Mouse (Mus musculus) urinary bladder, postnatal 14 days (tissue): ENCODE measurements at regions not wholly inside any gene's neighbourhood (a gene's known extent, or its start where the extent isn't known, plus 50 kb on each side); places are given as distances from the start of the nearest gene placed in this dataset.
A peak's percentile ranks its signal among the peaks of the same experiment; 100 is the strongest.

ENCODE experiments used
- DNase-seq: peaks from one replicate; pipeline ENCODE4 v3.0.0; 2021; ENCODE audit warnings: low spot score

DNA sequence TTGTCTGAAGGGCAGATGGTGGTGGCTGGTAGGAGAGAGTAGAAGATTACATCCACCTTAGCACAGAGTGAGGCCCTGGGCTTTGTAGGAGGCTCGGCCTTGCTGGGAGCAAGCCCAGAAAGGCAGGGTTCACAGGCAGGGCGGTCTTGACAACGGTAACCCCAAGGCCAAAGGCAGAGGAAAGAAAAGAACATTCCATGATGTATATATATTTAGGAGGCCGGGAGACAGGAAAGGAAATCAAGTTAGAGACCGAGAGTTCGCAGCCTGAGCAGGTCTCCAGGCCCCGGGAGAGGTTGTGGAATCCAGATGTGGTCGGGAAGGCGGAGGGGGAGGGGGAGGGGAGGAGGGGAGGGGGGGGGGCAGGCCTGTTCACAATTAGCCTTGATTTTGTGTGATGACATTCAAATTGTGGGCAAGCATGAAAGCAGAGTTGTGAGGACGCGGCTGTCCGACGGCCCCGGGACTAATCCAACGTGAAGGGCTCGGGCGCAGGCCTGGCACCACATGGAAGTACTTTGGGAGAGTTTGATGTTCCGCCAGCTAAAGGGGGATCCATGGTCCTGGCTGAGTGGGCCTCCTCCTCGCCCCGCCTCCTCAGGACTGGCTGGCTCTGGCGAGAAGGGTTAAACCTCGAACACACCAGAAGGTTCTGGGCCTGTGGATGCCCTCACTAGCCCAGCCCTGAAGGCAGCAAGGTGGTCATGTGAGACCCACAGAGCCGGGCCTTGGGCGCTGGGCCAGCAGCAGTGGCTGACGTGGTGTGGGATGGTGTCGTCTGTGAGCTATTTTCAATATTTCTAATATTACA is 131.8 kb upstream of the Gm26897 start:
- DNase-seq: peak; percentile 29

DNA sequence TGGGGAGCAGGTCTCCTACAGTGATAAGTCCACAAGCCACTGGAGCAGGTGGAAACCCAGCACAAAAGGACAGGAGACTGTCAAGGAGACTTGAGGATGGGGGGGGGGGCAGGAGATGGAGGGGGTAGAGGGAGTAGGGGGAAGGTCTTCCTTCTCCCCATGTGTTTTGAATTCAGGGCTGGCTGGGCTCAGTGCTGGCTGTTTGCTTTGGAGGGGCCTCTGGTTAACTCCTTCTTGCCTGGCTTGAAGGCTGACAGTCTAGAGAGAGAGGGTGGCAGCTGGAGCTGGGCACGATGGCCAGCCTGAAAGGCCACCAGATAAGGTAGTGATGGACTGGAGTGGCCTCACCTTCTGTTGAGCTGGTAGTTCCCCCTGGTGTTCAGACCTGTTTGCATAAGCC is 120.0 kb upstream of the Gm26897 start:
- DNase-seq: no peak

DNA sequence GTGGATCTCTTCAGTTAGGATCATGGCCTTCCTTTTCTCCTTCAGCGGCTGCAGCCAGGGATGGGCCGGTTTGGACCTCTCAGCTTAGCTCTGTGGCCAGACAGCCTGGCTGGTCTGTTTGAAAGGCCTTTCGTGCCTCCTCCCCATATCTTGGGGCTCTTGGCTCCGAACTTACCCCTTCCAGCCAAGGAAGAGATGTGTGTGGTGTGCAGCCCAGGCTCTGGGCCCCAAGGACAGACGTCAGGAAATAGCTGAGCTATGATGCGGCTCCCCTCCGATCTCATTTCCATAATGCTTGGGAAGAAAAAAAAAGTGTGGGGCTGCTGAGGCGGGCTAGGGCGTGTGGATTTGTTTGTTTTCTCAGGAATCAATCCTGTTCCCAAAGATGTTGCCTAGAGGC is 113.8 kb upstream of the Gm26897 start:
- DNase-seq: peak; percentile 76

DNA sequence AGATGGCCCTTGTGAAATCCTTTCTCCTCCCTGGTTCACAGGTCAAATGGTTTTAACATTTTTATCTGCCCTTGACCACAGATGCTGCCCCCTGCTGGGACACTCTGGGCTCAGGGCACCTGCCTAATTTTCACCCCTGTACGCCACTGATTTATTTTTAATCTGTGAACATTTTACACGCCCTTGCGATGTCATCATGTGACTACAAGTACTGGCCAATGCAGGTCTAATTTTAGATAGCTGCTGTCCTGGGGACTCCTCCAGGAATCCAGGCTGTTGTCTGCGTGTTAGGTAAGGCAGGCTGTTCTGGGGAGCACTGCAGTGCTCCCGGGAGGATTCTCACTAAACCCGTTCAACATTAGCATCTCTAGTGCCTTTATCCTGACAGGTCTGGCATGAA is 113.1 kb upstream of the Gm26897 start:
- no peak for DNase-seq

DNA sequence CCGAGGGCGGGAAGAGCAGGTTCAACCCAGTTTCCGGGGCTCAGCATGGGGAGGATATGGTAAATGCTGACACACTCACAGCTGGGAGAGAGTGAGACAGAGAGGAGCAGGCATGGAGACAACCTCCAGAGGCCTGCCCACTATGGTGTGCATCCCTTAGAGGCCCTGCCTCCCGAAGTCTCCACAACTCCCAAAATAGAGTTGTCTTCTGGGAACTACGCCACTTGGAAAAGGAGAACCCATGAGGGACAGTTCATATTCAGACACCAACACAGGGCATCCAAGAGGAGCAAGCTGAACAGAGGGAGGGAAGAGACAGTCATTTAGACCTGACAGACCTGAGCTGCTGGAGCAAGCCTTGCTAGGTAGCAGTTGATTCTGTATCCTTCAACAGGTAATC is 111.2 kb upstream of the Gm26897 start:
- no peak for DNase-seq

DNA sequence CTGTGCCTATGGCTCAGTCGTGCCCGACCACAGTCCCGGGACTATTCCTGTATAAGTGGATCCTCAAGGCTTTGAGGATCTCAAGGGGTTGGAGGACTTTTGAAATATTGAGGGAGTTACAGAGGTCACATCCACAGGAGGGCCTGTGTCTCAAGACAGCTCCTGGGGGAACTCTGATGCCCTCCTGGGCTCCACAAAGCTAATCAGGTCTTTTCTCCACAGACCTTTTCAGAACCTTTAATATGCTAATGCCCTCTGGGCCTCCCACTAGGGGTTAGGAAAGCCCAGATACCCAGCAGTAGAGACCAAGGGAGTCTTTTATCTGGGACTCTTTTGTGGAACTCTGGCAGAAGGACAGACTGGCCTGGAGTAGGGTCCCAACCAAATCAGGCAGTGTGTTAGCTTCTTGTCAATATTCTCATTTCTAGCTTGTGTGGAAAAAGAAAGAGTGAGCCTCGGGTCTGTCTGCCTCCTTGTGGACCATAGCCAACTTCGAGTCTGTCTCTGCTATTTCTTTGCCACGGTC is 107.4 kb upstream of the Gm26897 start:
- DNase-seq: no peak

DNA sequence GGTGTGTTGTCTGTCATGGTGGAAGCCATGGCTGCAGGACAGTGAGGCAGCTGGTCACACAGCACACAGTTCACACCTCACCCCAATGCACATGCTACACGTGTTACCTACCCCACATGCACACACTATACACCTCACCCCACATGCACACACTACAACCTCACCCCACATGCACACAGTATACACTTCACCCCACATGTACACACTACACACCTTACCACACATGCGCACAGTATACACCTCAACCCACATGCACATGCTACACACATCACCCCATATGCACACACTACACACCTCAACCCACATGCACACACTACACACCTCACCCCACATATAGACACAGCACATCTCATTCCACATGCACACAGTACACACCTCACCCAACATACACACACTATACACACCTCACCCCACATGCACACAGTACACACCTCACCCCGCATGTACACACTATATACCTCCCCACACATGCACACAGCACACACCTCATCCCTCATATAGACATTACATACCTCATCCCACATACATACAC is 103.3 kb upstream of the Gm26897 start:
- DNase-seq: no peak

DNA sequence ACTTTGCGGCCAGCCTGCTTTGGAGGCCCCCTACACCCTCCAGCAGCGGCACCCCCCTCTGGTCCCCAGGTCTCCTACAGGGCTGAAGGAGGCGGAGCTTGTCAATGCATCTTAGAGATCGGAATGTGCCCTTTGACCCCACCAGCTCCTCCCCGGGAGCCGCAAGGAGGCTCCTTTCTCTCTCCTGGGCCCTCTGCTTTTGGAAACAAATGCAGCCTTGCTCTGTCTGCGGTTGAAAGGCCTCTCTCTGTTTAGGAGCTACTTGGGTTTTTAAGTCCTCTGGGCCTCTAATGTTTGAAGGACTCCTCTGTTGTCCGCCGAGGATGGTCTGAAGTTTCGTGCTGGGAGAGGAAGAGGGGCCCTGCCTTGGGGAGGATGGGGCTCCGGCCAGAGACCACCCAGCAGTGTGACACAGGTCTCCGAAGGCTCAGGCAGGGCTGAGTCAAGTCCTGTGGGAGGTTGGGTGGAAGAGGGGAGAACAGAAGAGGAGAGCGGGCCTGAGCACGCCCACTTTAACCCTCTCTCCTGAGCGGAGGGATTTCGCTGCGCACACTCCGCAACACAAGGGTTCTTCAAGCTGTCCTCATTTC is 102.1 kb upstream of the Gm26897 start:
- no peak for DNase-seq

DNA sequence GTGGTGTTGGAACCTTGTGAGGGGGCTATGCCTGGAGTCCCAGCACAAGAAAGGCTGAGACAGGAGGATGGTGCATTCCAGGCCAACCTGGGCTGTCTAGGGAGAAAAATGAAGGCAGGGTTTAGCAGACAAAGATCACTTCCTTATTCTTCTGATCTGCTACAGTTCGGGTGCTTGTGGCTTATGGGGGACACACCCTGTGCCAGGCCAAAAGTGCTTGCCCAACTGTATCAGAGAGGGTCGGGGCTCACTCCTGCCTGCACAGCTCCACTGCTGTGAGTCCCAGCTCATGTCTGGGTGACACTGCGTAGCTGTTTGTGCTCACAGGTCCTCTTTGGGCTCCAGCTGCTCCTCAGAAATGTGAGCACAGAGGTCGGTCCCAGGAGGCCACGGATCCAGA is 98.6 kb upstream of the Gm26897 start:
- DNase-seq: no peak

DNA sequence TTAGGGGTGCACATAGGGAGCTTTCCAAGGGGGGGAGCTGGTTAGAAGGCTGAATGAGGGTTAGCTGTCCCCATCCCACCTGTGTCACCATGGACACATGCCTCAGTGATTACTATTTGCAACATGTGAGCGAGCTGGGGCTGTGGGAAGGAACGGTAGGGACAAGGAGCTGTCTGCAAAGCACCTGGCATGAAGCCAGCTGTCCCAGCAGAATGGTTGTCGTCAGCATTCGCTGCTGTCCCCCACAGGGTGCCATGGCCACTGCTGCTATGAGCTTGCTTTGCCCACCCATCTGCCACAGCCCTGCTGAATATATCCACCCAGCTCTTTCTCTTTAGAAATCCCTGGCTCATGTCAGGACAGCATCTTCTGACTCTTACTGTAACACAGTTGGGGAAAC is 96.8 kb upstream of the Gm26897 start:
- DNase-seq: no peak

DNA sequence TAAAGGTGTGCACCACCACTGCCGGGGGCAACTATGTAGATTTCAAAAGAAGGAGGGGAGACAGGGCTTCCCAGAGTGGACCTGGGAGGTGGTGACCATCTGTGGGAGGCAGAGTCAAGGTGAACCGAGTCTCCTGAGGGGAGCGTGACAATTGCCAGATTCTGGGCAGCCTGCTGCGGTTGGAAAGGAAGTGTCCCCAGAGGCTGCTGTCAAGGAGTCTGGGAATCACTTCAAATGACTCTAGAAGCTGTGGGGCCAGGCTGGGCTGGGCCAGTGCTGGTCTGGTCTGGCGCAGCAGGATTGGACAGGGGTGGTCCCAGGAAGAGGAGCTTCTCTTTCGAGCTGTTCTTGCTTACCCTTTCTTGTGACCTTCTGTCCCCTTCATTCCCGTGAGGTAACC is 95.4 kb upstream of the Gm26897 start:
- DNase-seq: no peak

DNA sequence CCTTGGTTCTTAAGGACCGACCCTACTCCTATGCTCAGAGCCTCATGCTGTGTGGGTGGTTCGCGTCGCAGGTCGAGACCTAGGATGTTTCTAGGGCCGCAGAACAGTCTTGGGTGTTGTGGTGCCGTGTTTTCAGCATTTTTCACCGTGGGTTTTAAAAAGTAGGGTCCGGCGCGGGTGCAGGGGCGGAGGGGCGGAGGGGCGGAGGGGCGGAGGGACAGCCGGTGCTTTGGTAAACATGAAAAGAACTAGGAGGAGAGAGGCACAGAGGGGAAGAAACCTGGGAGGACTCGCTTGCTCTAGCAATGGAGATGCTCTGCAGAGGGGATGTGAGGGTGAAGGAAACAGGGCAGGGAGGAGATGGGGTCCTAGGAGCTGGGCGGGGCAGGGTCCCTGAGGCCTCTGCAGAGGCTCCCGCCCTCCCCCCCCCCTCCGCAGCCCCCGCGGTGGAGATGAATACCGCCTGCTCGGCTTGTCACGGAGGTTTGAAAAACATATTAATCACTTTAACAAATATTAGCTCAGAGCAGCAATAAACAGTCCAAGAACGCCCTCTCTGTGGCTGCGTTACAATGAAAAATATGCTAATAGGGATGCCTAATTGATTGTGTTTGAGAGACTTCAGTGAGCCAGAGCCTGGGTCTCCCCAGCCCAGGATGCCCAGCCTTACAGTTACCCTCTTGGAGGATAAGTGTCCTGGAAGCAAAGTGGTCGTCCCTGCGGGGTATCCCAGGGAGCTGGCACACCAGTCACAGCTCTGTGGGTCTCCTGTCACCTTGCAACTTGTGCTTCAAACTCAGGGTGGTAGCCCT is 94.0 kb upstream of the Gm26897 start:
- DNase-seq: no peak

DNA sequence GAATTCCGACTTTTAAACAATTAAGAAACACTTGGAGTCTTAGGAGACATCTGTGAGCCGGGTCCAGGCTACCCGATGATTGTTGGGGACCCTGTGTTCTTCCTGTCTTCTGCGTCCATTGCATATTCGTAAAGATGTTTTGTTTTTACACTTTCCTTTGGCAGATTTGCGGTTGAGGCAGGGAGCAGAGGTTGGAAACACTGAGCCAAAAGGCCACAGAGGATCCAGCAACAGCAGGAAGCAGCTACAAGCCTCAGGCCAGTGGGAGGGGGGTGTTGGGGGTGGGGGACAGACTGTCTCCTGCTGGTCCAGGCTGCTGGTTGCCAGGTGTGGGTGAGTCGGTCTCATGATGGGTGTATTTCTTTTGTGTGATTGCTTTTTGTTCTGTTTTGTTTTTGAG is 92.7 kb upstream of the Gm26897 start:
- DNase-seq: no peak

DNA sequence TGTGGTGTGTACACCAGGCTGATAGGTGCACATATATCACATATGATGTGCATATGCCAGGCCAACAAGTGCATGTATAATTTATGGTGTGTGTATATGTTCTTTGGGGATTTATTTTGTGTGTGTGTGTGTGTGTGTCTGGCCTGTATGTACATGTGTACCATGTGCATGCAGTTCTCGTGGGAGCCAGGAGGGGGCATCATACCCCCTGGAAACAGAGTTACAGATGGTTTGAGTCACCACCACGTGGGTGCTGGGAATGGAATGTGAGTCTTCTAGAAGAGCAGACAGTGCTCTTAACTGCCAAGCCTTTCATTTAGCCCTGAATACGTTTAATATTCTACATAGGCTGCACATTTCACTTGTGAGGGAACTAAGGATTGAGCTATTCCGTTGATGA is 92.0 kb upstream of the Gm26897 start:
- DNase-seq: no peak

DNA sequence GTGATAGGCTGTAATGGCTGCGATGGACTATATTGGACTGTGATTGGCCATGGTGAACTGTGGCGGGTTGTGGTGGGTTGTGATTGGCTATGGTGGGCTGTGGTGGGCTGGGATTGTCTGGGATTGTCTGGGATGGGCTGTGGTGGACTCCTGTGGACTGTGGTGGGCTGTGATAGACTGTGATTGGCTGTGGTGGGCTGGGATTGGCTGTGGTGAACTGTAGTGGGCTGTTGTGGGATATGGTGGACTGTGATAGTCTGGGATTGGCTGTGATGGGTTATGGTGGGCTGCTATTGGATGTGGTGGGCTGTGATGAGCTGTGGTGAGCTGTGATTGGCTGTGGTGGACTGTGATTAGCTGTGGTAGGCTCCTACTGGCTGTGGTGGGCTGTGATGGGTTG is 89.6 kb upstream of the Gm26897 start:
- DNase-seq: no peak

DNA sequence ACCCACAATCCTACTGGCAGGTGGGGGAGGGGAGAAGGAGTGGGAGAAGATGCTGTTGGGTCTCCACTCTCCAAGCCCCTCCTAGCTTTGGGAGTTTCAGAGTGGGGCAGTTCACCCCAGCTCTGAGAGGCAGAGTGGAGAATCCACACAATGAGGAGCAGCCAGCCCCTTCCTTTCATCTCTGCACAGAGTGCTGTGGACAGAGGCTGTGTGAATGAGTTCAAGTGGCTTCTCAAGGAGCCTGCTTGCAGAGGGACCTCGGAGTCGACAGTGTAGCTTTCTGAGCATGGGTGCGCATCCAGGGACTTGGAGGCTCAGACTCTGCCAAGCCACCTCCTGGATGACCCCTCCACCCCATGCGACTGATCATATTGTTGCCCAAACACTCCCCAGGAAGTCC is 88.9 kb upstream of the Gm26897 start:
- no peak for DNase-seq

DNA sequence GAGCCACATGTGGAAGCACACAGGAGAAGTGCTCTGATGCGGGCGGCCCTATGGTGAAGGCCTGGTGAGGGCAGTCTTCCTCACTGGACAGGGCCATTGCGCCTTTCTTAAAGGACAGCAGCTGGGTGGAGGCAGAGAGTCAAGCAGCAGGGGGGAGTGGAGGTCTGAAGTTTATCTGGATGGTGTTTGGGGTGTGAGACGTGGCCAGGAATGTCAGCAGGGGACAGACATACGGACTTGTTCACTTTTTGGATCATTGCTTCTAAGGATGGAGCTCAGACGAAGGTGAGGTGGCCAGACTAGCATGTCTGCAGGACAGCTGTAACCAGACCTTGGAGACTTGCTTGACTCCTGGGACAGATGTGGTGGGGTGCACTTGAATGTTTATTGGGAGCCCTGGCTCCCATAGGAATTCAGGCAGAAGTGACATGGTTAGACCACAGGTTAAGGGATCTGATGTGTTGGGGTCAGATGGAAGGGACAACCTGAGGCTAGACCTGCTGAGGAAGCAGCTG is 86.0 kb upstream of the Gm26897 start:
- no peak for DNase-seq

DNA sequence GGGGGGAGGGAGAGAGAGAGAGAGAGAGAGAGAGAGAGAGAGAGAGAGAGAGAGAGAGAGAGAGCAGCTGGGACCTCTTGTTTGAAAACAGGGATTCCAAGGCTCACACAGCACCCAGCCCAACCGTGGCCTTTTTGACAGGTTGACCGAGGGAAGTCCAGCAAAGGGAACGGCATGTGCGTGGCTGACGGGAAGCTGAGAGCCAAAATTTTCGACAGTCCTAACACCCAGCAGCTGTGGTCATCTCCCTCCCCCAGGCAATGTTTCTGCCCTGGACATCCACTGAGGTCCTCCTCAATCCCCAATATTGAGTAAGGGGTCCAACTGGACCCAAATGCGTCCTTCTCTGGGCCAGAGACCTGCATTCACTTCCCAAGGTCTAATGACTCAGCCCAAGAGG is 85.2 kb upstream of the Gm26897 start:
- peak; percentile 69 for DNase-seq

DNA sequence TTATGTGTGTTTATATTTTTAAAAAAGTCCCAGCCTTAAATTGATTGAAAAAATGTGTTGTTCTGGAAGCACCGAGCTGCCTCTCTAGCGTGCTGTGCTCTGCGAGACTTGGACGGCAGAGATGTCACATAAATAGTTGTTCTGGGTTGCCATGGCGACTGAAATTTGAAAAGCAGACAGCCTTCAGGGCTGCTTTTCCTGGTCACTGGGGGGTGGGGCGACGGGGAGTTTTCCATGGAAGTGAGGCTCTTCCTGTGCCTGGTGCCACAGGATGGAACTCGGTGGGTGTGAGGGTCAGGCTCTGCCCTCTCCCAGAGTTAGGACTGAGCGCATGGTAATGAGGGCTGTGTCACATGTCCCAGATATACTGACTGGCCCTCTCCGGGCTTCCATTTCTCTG is 84.7 kb upstream of the Gm26897 start:
- DNase-seq: peak; percentile 68

DNA sequence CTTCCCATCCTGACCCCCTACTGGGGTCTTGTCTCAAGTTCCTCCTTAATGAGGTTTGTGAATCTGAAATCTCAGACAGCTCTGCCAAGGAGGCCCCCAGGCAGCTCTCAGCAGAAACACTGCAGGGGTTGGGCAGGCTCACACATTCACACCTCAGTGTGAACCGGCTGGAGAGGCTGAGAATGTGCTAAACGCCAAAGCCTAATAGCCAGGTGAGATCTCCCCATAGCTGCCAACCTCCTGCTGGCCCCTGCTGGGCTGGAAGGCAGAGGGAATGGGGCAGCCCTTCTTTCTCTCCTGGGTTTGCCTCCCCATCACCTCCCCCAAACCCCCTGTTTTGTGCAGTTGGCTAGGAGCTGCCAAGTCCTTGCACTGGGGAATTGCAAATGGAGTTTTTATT is 81.3 kb upstream of the Gm26897 start:
- DNase-seq: no peak

DNA sequence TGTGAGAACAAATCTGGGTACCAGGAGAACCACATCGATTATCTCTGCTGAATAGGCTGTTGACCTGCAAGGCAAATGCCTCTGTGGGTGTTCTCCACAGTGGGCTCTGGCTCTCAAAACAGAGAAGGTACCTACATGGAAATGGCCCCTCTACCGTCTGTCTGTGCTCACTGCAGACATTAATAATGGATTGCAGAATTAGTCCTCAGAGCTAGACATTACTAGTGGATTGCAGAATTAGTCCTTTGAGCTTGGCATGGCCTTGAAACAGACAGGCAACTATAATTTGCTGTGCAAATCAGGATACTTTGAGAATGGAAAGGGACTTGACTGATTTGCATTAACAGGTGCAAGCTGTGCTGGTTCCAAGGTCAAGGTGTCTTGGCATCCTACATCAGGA is 77.3 kb upstream of the Gm26897 start:
- no peak for DNase-seq

DNA sequence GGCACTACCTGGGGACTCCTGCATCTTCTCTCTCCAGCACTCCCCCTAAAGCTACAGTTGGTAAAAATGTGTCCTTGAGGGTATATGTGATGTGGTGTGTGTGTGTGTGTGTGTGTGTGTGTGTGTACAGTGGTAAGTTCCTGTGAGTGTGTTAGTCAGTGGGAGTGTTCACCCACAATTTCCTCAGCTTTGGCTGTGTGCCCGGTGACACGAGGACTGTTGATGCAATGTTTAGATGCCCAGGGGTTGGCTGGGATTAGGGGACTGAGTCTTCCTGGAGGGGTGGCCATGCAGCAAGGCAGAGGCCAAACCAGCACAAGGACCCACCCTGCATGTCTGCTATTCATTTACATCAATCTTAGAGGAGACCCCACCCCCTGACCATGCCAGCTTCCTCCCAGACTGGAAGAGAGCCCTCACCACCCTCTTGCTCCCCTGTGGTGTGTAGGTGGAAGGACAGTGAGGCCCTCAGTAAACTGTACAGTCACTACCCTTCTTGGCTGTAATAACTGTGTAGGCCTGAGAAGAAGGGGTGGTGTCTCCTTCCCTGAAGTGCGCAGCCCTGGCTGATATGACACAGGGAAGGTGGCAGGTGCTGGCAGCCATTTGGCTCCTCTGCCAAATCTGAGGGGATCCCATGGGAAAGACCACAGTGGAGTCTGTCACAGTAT is 75.8 kb upstream of the Gm26897 start:
- DNase-seq: no peak
